Mouse (Mus musculus) heart, postnatal 4 days (tissue): Measurements from ENCODE around the gene Rpn2. TPM values are rescaled to one million over a fixed set of nuclear protein-coding genes. Genes with fewer than 3 reads are reported as not detected.

ENCODE experiments used
- DNase-seq: peaks from one replicate; pipeline ENCODE4 v3.0.0; 2021
- total RNA-seq, 2 experiments: library from RNA; stranded (reverse); gene quantifications; 2 replicates each; pipeline ENCODE4 v1.2.3; 2021

Gene Rpn2
- total RNA-seq, 2 experiments from 2014 or later: 130 to 137 TPM

GRCm38 (mm10) chr2:157353183-157353582, 74.4 kb downstream of the Rpn2 start:
- DNase-seq: no peak

- DNase-seq: no peak
Observed at GRCm38 (mm10) chr2:157354106-157354505, 75.3 kb downstream of the Rpn2 start.

- DNase-seq: no peak
Observed at GRCm38 (mm10) chr2:157360028-157360427, 81.2 kb downstream of the Rpn2 start.

GRCm38 (mm10) chr2:157363031-157363430, 84.2 kb downstream of the Rpn2 start:
- no peak for DNase-seq

- DNase-seq: no peak
Observed at GRCm38 (mm10) chr2:157366762-157367161, 87.9 kb downstream of the Rpn2 start.

- DNase-seq: peak; percentile 98
Observed at GRCm38 (mm10) chr2:157367184-157367893, 88.5 kb downstream of the Rpn2 start, which contains the start of gene Manbal. Manbal (plus strand) TSS chr2:157367594.

GRCm38 (mm10) chr2:157367991-157368390, 89.2 kb downstream of the Rpn2 start:
- no peak for DNase-seq

GRCm38 (mm10) chr2:157371696-157372095, 92.9 kb downstream of the Rpn2 start:
- no peak for DNase-seq

GRCm38 (mm10) chr2:157373681-157374080, 94.9 kb downstream of the Rpn2 start:
- DNase-seq: no peak

- no peak for DNase-seq
Observed at GRCm38 (mm10) chr2:157375051-157375450, 96.2 kb downstream of the Rpn2 start.

Other genes starting within 250 kb of the Rpn2 start
- 10 to 100 TPM; 36.9 to 39.8 TPM for gene Soga1, start 199.8 kb upstream of the Rpn2 start, total RNA-seq
- gene Tldc2, start 192.0 kb upstream of the Rpn2 start, total RNA-seq: not detected
- gene Samhd1, start 143.8 kb upstream of the Rpn2 start, total RNA-seq: 10 to 100 TPM; 21.8 to 22.9 TPM
- gene Rbl1, start 74.5 kb upstream of the Rpn2 start, total RNA-seq: 10 to 100 TPM; 21.7 to 22.1 TPM
- under 1 TPM; 0.07 to 0.11 TPM for gene Mroh8, start 532 bp downstream of the Rpn2 start, total RNA-seq
- gene Ghrh, start 68.5 kb downstream of the Rpn2 start, total RNA-seq: not detected
- 10 to 100 TPM; 35.8 to 35.9 TPM for gene Manbal, start 88.6 kb downstream of the Rpn2 start, total RNA-seq
- gene Src, start 139.4 kb downstream of the Rpn2 start, total RNA-seq: 10 to 100 TPM; 11.8 to 13.7 TPM